ENCODE assay signal across 12 mouse cellular contexts in genomic region chr13:45397896-45398805, GRCm38 (mm10). TPM values are rescaled to one million over a fixed set of nuclear protein-coding genes. Genes with fewer than 3 reads are reported as not detected.
DNase-seq lines count a peak whose midpoint lies in the region; ATAC-seq and TF ChIP-seq lines count a peak whose summit lies in the region.
"Had no signal": no experiment of that assay in that cellular context is flagged by ENCODE, and none has a peak within 500 bp of the region (broad histone marks: within the 10 kb centered on the region; RNA-seq: fewer than 3 reads in every experiment).

No protein-coding gene starts in this region.

- no peak for DNase-seq in intestine, embryonic 14.5 days (ENCODE audit: low spot score)
- DNase-seq in 416B (ENCODE audit: low read depth) = peak; percentile 34
- peak; percentile 85 for DNase-seq in NIH3T3 (ENCODE audit: low read depth)
- DNase-seq in limb, embryonic 10.5 days (ENCODE audit: low spot score) = no peak
- DNase-seq in retina, postnatal 1 day = no peak
- no peak for DNase-seq in cerebellum, postnatal 36 days
- DNase-seq: adrenal gland, adult 2 months; gastrocnemius, postnatal 10 days; lung, adult 18-20 months had no signal

- no peak for TF ChIP-seq CTCF in intestine, postnatal 0 days (IDR thresholded peaks at IDR 0.05; ENCODE audit: low read depth)

- H3K27me3 ChIP-seq in intestine, embryonic 14.5 days (replicated peaks; ENCODE audit: control insufficient read depth, insufficient read depth, low read length) = no peaks in the 10 kb centered on the region
- H3K27me3 ChIP-seq in intestine, postnatal 0 days (replicated peaks; ENCODE audit: control insufficient read depth, insufficient read depth, low read length) = no peaks in the 10 kb centered on the region
- no peaks in the 10 kb centered on the region for H3K27me3 ChIP-seq in limb, embryonic 10.5 days (ENCODE audit: low read depth, poor library complexity, severe bottlenecking)
- H3K27me3 ChIP-seq: heart, embryonic 15.5 days had no signal

- no peak overlapping the region for H3K4me2 ChIP-seq in intestine, embryonic 14.5 days (ENCODE audit: low read length)
- no peak overlapping the region for H3K4me2 ChIP-seq in intestine, postnatal 0 days (replicated peaks; ENCODE audit: low read depth)
- H3K4me2 ChIP-seq: heart, embryonic 15.5 days had no signal

- H3K36me3 ChIP-seq in intestine, embryonic 14.5 days (ENCODE audit: control insufficient read depth, insufficient read depth, low read length) = 0 out of 2 replicates have a peak, but pooled peaks cover 4% of the 10 kb centered on the region
- H3K36me3 ChIP-seq in intestine, postnatal 0 days (ENCODE audit: control insufficient read depth, insufficient read depth) = no peaks in the 10 kb centered on the region
- peaks cover 40% of the 10 kb centered on the region for H3K36me3 ChIP-seq in limb, embryonic 10.5 days
- H3K36me3 ChIP-seq: heart, embryonic 15.5 days had no signal

- H3K9me3 ChIP-seq in intestine, embryonic 14.5 days (ENCODE audit: control insufficient read depth, low read length) = no peaks in the 10 kb centered on the region
- no peaks in the 10 kb centered on the region for H3K9me3 ChIP-seq in intestine, postnatal 0 days (ENCODE audit: control insufficient read depth)
- no peaks in the 10 kb centered on the region for H3K9me3 ChIP-seq in limb, embryonic 10.5 days (replicated peaks)
- H3K9me3 ChIP-seq: heart, embryonic 15.5 days had no signal

- H3K4me3 ChIP-seq in intestine, embryonic 14.5 days (ENCODE audit: low read depth, low read length) = no peak overlapping the region
- no peak overlapping the region for H3K4me3 ChIP-seq in intestine, postnatal 0 days (ENCODE audit: low read depth, low read length)
- no peak overlapping the region for H3K4me3 ChIP-seq in limb, embryonic 10.5 days
- H3K4me3 ChIP-seq: heart, embryonic 15.5 days had no signal

- ATAC-seq in intestine, embryonic 14.5 days (replicated peaks; ENCODE audit: low FRiP score, low TSS enrichment, low read depth) = no peak
- ATAC-seq in intestine, postnatal 0 days = no peak
- ATAC-seq: intestine, embryonic 16.5 days had no signal

- H3K9ac ChIP-seq in intestine, embryonic 14.5 days (ENCODE audit: low read length) = no peak overlapping the region
- no peak overlapping the region for H3K9ac ChIP-seq in intestine, postnatal 0 days (ENCODE audit: low read depth, low read length)
- H3K9ac ChIP-seq: heart, embryonic 15.5 days had no signal

- peak overlapping the region; percentile 27; the same call in 1 of the 2 replicates for H3K27ac ChIP-seq in intestine, embryonic 14.5 days (ENCODE audit: low read depth)
- no peak overlapping the region for H3K27ac ChIP-seq in intestine, postnatal 0 days (ENCODE audit: low read depth, low read length)
- peak overlapping the region; percentile 84 for H3K27ac ChIP-seq in limb, embryonic 10.5 days
- H3K27ac ChIP-seq: heart, embryonic 15.5 days had no signal

- WGBS in intestine, embryonic 14.5 days = 56% methylated on average over 16 of the region's 21 CpGs
- 62% methylated on average over 16 of the region's 21 CpGs for WGBS in intestine, postnatal 0 days
- 69% methylated on average over 17 of the region's 21 CpGs for WGBS in limb, embryonic 10.5 days

- peaks cover 16% of the 10 kb centered on the region for H3K4me1 ChIP-seq in intestine, embryonic 14.5 days (replicated peaks; ENCODE audit: control insufficient read depth, insufficient read depth, low read length)
- 0 out of 2 replicates have a peak, but pooled peaks cover 9% of the 10 kb centered on the region for H3K4me1 ChIP-seq in intestine, postnatal 0 days (replicated peaks; ENCODE audit: control insufficient read depth, insufficient read depth, low read length)
- H3K4me1 ChIP-seq in limb, embryonic 10.5 days = peaks cover 80% of the 10 kb centered on the region

RNA-seq across cellular contexts. Expression of gene Mylip, which starts 8.6 kb away (rescaled TPM):
- polyA plus RNA-seq in intestine, embryonic 14.5 days (2014; fragmentation: Nextera tagmentation; extraction: Ambion mirVana) = 5.3 and 5.8 TPM in 2 replicates
- polyA plus RNA-seq in intestine, postnatal 0 days (2015; fragmentation: Nextera tagmentation; extraction: Ambion mirVana) = 2.1 and 2.2 TPM in 2 replicates
- polyA plus RNA-seq in limb, embryonic 10.5 days (2016; fragmentation: Nextera tagmentation; extraction: Ambion mirVana) = 10.0 and 17.1 TPM in 2 replicates

Comparison
In these comparisons a context has a peak if more than half of its experiments do, and no peak if none do; other contexts are left out.
1. DNase-seq: peak in 416B (single experiment) and NIH3T3 (single experiment); none in intestine, embryonic 14.5 days (single experiment), limb, embryonic 10.5 days (single experiment), retina, postnatal 1 day (single experiment) and cerebellum, postnatal 36 days (0 of 2).